Mouse (Mus musculus) cerebellum, adult 9-11 months (tissue): ENCODE data around the gene Apbb1.

Experiments used
- DNase-seq: peaks from one replicate; pipeline ENCODE4 v3.0.0; 2022

The Apbb1 gene

DNA sequence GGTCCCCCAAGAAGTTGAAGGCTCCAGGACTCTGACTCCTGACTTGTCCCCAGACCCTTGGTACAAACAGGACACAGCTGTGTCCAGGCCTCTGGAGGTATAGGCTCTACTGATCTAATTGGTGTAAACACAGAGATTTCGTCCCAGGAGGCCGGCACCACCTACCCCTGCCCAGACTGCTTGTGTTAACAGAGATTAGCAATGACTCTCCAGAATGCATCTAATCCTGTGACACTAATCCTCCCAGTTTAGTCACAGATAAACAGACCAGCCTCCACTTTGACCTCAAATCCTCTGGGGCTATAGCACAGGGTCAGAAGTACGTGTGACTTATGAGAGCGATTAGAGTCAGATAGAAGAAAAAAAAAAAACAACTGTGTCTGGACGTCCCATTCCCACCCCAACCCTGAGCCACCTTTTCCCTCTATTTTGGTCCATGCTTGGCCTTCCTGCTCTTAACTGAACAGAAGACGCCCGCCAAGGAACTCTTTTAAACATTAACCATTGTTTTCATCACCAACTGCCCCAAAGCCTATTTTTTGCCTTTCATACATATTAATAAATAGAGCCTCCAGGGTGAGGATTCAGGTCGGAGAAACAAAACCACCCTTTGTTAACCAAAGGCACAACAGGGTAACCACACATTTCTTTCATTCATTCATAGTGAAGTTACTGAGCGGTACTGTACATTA lies 64.6 kb downstream of the Apbb1 start:
- DNase-seq: no peak

DNA sequence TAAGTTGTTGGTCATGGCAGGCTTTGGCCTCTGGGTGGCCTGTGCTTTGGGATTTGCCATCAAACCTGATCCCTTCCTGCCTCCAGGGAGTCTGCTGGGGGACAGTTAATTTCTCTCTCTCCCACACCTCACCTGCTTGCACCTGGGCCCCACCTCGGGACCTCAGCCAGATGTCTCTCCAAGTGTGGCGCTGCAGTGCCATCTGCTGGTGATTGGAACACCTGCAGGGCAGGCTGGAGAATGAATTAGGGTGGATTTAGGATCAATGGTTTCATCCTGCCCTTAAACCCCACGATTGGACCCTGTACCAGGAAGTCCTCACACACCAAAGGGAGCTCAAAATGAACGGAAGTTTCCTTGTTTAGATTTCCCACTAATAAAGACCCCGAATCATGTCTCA lies 66.3 kb downstream of the Apbb1 start:
- DNase-seq: peak; percentile 40

DNA sequence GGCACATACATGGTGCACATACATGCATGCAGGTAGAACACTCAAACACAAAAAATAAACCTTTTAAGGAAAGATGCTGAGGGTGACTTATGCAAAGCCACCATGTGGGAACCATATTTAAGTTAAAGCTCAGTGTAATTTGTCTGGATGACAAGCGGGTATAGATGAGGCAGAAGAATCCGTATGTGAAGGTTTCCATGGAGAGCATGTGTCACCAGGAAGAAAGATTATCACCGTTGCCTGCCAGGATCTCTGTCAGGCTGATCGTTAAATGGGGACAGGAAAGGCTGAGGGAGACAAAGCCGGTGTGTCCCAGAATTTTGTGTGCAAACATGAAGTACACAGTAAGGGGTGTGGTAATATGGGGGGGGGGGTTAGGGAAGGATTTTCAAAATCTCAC lies 66.9 kb downstream of the Apbb1 start:
- DNase-seq: no peak

DNA sequence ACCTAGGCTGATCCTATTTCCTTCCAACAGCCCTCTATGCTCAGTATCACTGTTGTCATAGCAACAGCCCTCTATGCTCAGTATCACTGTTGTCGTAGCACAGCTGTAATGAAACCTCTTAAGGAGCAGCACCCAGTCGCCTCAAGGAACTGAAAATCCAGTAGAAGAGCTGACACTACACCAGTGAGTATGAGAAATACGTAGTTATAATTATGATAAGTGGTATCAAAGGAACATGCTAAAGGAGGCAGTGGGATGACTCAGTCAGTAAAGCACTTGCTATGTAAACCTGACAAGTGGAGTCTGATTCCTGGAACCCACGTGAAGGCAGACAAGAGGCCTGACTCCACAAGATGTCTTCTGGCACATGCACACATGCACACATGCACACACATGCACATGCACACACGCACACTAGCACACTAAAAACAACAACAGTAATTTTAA lies 67.6 kb downstream of the Apbb1 start:
- DNase-seq: no peak

DNA sequence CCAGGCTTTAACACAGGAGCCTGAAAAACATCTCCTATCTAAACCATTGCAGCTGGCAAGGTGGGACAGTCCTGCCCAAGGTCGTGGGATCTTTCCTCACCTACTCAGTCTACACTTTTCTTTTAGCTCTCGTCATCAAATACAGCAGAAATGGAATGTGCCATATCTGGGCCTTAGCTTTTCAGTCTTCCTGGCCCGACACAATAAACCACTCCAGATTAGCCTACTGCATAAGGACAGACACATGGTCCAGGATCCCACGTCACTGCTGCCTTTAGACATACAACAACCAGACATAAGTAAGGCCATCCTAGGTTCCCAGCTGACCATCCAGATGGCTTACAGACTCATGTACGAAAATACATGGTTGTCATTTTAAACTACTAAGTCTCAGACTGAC lies 71.3 kb downstream of the Apbb1 start:
- DNase-seq: no peak
